Comparison of ENCODE assay signal across 8 mouse cellular contexts in the genomic region with DNA sequence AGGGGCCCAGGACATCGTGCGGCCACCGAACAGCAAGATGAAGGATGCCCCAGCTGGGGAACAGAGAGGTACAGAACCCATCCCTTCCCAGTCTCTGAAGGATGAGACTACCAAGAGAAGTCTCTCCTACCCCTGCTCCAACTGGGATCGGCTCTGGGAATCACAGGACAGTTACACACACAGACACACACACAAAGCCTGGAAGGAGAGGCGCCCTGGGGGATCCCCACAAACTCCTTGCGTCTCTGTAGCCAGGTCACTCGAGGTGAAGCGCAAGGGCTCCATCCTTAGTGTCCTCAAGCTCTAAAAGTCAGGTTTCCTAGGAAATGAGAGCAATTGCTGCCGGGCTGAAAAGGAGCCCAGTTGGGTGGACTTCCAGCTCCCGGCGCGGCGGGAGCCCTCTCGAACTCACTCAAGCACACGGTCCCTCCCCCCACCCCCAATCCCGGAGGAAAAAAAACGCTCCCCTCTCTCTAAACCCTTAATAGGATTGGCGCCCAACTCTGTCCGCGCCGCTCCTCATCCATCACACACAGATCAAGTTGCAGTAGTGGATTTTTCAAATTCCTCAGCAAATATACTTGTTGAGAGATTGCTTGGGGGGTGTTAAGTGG. TPM values are rescaled to one million over a fixed set of nuclear protein-coding genes. Genes with fewer than 3 reads are reported as not detected.
DNase-seq lines count a peak whose midpoint lies in the region; ATAC-seq lines count a peak whose summit lies in the region.

No protein-coding gene starts in this region.

- ATAC-seq in lung, embryonic 16.5 days (ENCODE audit: low read depth), result peak; percentile 30
- no peak for ATAC-seq in neural tube, embryonic 14.5 days (ENCODE audit: low read depth)

- peak overlapping the region; percentile 59 for H3K4me3 ChIP-seq in lung, embryonic 16.5 days (ENCODE audit: low read length)
- peak overlapping the region; percentile 71 for H3K4me3 ChIP-seq in forebrain, embryonic 10.5 days
- peak overlapping the region; percentile 73 for H3K4me3 ChIP-seq in limb, embryonic 10.5 days
- H3K4me3 ChIP-seq in neural tube, embryonic 14.5 days (ENCODE audit: low read depth, low read length), result peak overlapping the region; percentile 43

- H3K27me3 ChIP-seq in lung, embryonic 16.5 days (ENCODE audit: control insufficient read depth, insufficient read depth, low read depth, low read length), result peaks cover 44% of the 10 kb centered on the region
- peaks cover 29% of the 10 kb centered on the region for H3K27me3 ChIP-seq in forebrain, embryonic 10.5 days (ENCODE audit: poor library complexity, severe bottlenecking)
- no peaks in the 10 kb centered on the region for H3K27me3 ChIP-seq in limb, embryonic 10.5 days (ENCODE audit: low read depth, poor library complexity, severe bottlenecking)
- H3K27me3 ChIP-seq in neural tube, embryonic 14.5 days (ENCODE audit: control insufficient read depth, insufficient read depth, low read length), result no peaks in the 10 kb centered on the region; the same call in 1 of the 2 replicates

- WGBS in lung, embryonic 16.5 days, result 1% methylated on average over 20 of the region's 21 CpGs
- 0% methylated on average over 21 of the region's 21 CpGs for WGBS in forebrain, embryonic 10.5 days
- under 1% methylated on average over 21 of the region's 21 CpGs for WGBS in limb, embryonic 10.5 days
- under 1% methylated on average over 21 of the region's 21 CpGs for WGBS in neural tube, embryonic 14.5 days

- H3K4me1 ChIP-seq in lung, embryonic 16.5 days (replicated peaks; ENCODE audit: control insufficient read depth, insufficient read depth, low read length), result peaks cover 56% of the 10 kb centered on the region
- H3K4me1 ChIP-seq in forebrain, embryonic 10.5 days, result peaks cover 78% of the 10 kb centered on the region
- H3K4me1 ChIP-seq in limb, embryonic 10.5 days, result peaks cover 80% of the 10 kb centered on the region
- peaks cover 17% of the 10 kb centered on the region for H3K4me1 ChIP-seq in neural tube, embryonic 14.5 days (ENCODE audit: control insufficient read depth, insufficient read depth, low read length)

- H3K27ac ChIP-seq in lung, embryonic 16.5 days (ENCODE audit: low read length), result peak overlapping the region; percentile 88
- H3K27ac ChIP-seq in forebrain, embryonic 10.5 days, result peak overlapping the region; percentile 98
- peak overlapping the region; percentile 98 for H3K27ac ChIP-seq in limb, embryonic 10.5 days
- H3K27ac ChIP-seq in neural tube, embryonic 14.5 days (ENCODE audit: low read depth, low read length), result peak overlapping the region; percentile 24; the same call in 1 of the 2 replicates

- H3K36me3 ChIP-seq in lung, embryonic 16.5 days (ENCODE audit: control insufficient read depth, insufficient read depth, low read length), result no peaks in the 10 kb centered on the region
- H3K36me3 ChIP-seq in forebrain, embryonic 10.5 days (replicated peaks), result peaks cover 2% of the 10 kb centered on the region
- no peaks in the 10 kb centered on the region for H3K36me3 ChIP-seq in limb, embryonic 10.5 days
- no peaks in the 10 kb centered on the region for H3K36me3 ChIP-seq in neural tube, embryonic 14.5 days (ENCODE audit: control insufficient read depth, insufficient read depth, low read length)

- peak overlapping the region; percentile 73 for H3K9ac ChIP-seq in lung, embryonic 16.5 days (ENCODE audit: low read length)
- H3K9ac ChIP-seq in neural tube, embryonic 14.5 days (replicated peaks; ENCODE audit: low read depth, low read length), result 0 out of 2 replicates have a peak overlapping the region, but pooled peaks have one; percentile 3

- H3K4me2 ChIP-seq in lung, embryonic 16.5 days (ENCODE audit: low read depth, low read length), result peak overlapping the region; percentile 92
- H3K4me2 ChIP-seq in neural tube, embryonic 14.5 days (ENCODE audit: low read depth, low read length), result peak overlapping the region; percentile 96

- DNase-seq in lung, postnatal 25 days (ENCODE audit: low spot score), result no peak
- peak; percentile 64 for DNase-seq in forebrain, embryonic 10.5 days (ENCODE audit: extremely low spot score, low spot score)
- peak; percentile 67 for DNase-seq in limb, embryonic 10.5 days (ENCODE audit: low spot score)
- no peak for DNase-seq in left cerebral cortex, adult 8-10 months (ENCODE audit: low spot score in 2 of 2)
- no peak for DNase-seq in adrenal gland, adult 8-10 months
- DNase-seq in frontal cortex, postnatal 10 days (ENCODE audit: low spot score in 2 of 2), result no peak

- H3K9me3 ChIP-seq in lung, embryonic 16.5 days (ENCODE audit: control insufficient read depth, low read length), result no peaks in the 10 kb centered on the region; the same call in 1 of the 2 replicates
- H3K9me3 ChIP-seq in forebrain, embryonic 10.5 days, result no peaks in the 10 kb centered on the region
- H3K9me3 ChIP-seq in limb, embryonic 10.5 days (replicated peaks), result no peaks in the 10 kb centered on the region
- H3K9me3 ChIP-seq in neural tube, embryonic 14.5 days (ENCODE audit: control insufficient read depth, low read length), result no peaks in the 10 kb centered on the region

RNA-seq across cellular contexts. Expression of gene Gli2, which starts 1.4 kb away (rescaled TPM):
- 5.6 and 6.3 TPM in 2 replicates for polyA plus RNA-seq in lung, embryonic 16.5 days (2015; fragmentation: Nextera tagmentation; extraction: Ambion mirVana)
- 12.9 and 13.0 TPM in 2 replicates for polyA plus RNA-seq in forebrain, embryonic 10.5 days (2016; fragmentation: Nextera tagmentation; extraction: Ambion mirVana)
- polyA plus RNA-seq in limb, embryonic 10.5 days (2016; fragmentation: Nextera tagmentation; extraction: Ambion mirVana), result 16.6 and 17.5 TPM in 2 replicates
- 1.5 and 1.8 TPM in 2 replicates for polyA plus RNA-seq in neural tube, embryonic 14.5 days (2014; fragmentation: Nextera tagmentation; extraction: Ambion mirVana)
- 1 to 10 TPM; 3.0 to 3.9 (median 3.4) TPM for total RNA-seq in left cerebral cortex, adult 8-10 months (2022)
- total RNA-seq in adrenal gland, adult 8-10 months (2022), result 1 to 10 TPM in 3 of 4 experiments, under 1 TPM in 1; 0.91 to 1.9 (median 1.3) TPM

Comparison
In these comparisons a context has a peak if more than half of its experiments do, and no peak if none do; other contexts are left out.
1. H3K27ac ChIP-seq: peak in every context shown above with its lines; median percentile 98 in forebrain, embryonic 10.5 days; 98 in limb, embryonic 10.5 days; 88 in lung, embryonic 16.5 days; 24 in neural tube, embryonic 14.5 days.
2. DNase-seq: peak in forebrain, embryonic 10.5 days (single experiment) and limb, embryonic 10.5 days (single experiment); none in lung, postnatal 25 days (single experiment), left cerebral cortex, adult 8-10 months (0 of 2), adrenal gland, adult 8-10 months (single experiment) and frontal cortex, postnatal 10 days (0 of 2).
3. Peak in every context shown above with its lines, with median percentiles within 50 percentile points of each other: H3K4me3 ChIP-seq.